Mouse (Mus musculus) thymus, adult 2 months (tissue): ENCODE data around the gene Klf2.
A peak's percentile ranks its signal among the peaks of the same experiment; 100 is the strongest.

Source experiments
- CTCF ChIP-seq: fragments of 200-500 bp; IDR thresholded peaks from 2 replicates; pipeline ENCODE4 v1.5.1; 2012; ENCODE audit warnings: mild to moderate bottlenecking, control low read depth, low read length, moderate library complexity, borderline replicate concordance; ENCODE audit not compliant: control insufficient read depth, poor library complexity, insufficient read depth; ENCODE audit errors: extremely low read depth
- POLR2A ChIP-seq: fragments of 200-500 bp; IDR thresholded peaks from 2 replicates; pipeline ENCODE4 v1.6.1; 2012; ENCODE audit warnings: mild to moderate bottlenecking, low read length, control low read depth, moderate library complexity; ENCODE audit not compliant: control insufficient read depth, poor library complexity, insufficient read depth; ENCODE audit errors: extremely low read depth

GRCm38 (mm10) chr8:72295679-72296078 is 23.2 kb upstream of the Klf2 start:
- TF ChIP-seq POLR2A = 0 out of 2 replicates have a peak, but pooled peaks have one; percentile 37
- TF ChIP-seq CTCF = no peak
